Mouse (Mus musculus) stomach, postnatal 0 days (tissue): Measurements from ENCODE around the gene Myo10. TPM values are rescaled to one million over a fixed set of nuclear protein-coding genes. Genes with fewer than 3 reads are reported as not detected.

Source experiments
- ATAC-seq: fragments of 200-750 bp; cut with Nextera tagmentation; 2 replicates; pipeline ENCODE4 v1.8.0; 2017; ENCODE audit not compliant: low FRiP score, low TSS enrichment
- DNase-seq: peaks from one replicate; pipeline ENCODE4 v3.0.0-alpha.2; 2016; ENCODE audit warnings: low spot score
- H3K27ac ChIP-seq: fragments of 300-500 bp; sonication (generic); replicated peaks from 2 replicates; pipeline ENCODE4 v1.5.1; 2014; ENCODE audit warnings: mild to moderate bottlenecking, control low read depth
- H3K27me3 ChIP-seq: fragments of 300-500 bp; sonication (generic); 2 replicates; pipeline ENCODE4 v1.6.1; 2014; ENCODE audit warnings: low read length; ENCODE audit not compliant: control insufficient read depth, insufficient read depth
- H3K36me3 ChIP-seq: fragments of 300-500 bp; sonication (generic); 2 replicates; pipeline ENCODE4 v1.6.1; 2014; ENCODE audit warnings: low read length, mixed read lengths; ENCODE audit not compliant: control insufficient read depth, insufficient read depth
- H3K4me1 ChIP-seq: fragments of 300-500 bp; sonication (generic); replicated peaks from 2 replicates; pipeline ENCODE4 v1.6.1; 2014; ENCODE audit warnings: antibody characterized with exemption; ENCODE audit not compliant: control insufficient read depth, insufficient read depth
- H3K4me2 ChIP-seq: fragments of 300-500 bp; sonication (generic); replicated peaks from 2 replicates; pipeline ENCODE4 v1.6.1; 2014; ENCODE audit warnings: low read depth, mild to moderate bottlenecking, control low read depth, moderate library complexity
- H3K4me3 ChIP-seq: fragments of 300-500 bp; sonication (generic); 2 replicates; pipeline ENCODE4 v1.5.1; 2014; ENCODE audit warnings: low read depth, low read length, control low read depth
- H3K9ac ChIP-seq: fragments of 300-500 bp; sonication (generic); 2 replicates; pipeline ENCODE4 v1.6.1; 2014; ENCODE audit warnings: mild to moderate bottlenecking, low read length, control low read depth, mixed read lengths
- H3K9me3 ChIP-seq: fragments of 300-500 bp; sonication (generic); 2 replicates; pipeline ENCODE4 v1.6.1; 2016; ENCODE audit warnings: low read length; ENCODE audit not compliant: control insufficient read depth
- CTCF ChIP-seq: IDR thresholded peaks from 2 replicates; pipeline ENCODE4 v1.5.1; 2016; ENCODE audit warnings: antibody characterized with exemption, low read depth, mild to moderate bottlenecking, moderate library complexity
- EP300 ChIP-seq: optimal IDR thresholded peaks from 2 replicates; pipeline ENCODE3; 2016; ENCODE audit warnings: antibody characterized with exemption
- WGBS: fragments of 180-500 bp; shearing (Covaris S2); extraction: QIAGEN DNeasy Blood & Tissue Kit; methylation state at CpG from one replicate; pipeline ENCODE4 v1.1.7; 2014; 5-methylcytosine and 5-hydroxymethylcytosine counted together
- polyA plus RNA-seq: library from polyadenylated mRNA; unstranded; fragments of >200 nt; fragmentation: Nextera tagmentation; extraction: Ambion mirVana; gene quantifications from 2 replicates; pipeline ENCODE4 v1.2.1, GENCODE M21; 2015

The Myo10 gene
- polyA plus RNA-seq, 1 experiment from 2014 or later: 15.8 TPM

- DNase-seq: no peak
- no peaks in the 10 kb centered on the region for H3K9me3 ChIP-seq
- 85% methylated on average over 5 of the region's 5 CpGs for WGBS
Measured at GRCm38 (mm10) chr15:25726814-25727213, 104.5 kb downstream of the Myo10 start.

DNA sequence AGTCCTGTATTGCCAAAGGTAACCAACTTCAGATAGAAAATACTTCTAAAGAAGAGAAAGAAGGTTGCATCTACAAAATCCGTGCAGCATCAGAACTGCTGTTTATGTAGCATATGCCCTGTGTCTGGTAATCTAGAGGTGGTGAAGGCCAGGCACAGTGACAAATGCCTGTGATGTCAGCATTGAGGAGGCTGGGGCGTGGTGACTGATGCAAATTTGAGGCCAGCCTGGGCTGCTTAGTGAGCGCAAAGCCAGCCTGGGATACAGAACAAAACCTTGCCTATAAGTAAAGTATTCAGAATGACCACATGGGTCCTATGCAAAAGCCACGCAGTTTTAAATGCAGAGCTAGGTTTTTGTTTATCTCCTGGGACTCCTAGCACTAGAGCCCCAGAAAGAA lies 106.2 kb downstream of the Myo10 start:
- 78% methylated on average over 4 of the region's 4 CpGs for WGBS
- DNase-seq (no peak), ATAC-seq (no peak)
- H3K4me2 ChIP-seq: no peak overlapping the region
- H3K36me3 ChIP-seq: peaks cover 10% of the 10 kb centered on the region
- H3K27me3 ChIP-seq: no peaks in the 10 kb centered on the region
- TF ChIP-seq CTCF: no peak
- TF ChIP-seq EP300: no peak
- no peak overlapping the region for H3K9ac ChIP-seq
- H3K4me3 ChIP-seq: no peak overlapping the region
- no peaks in the 10 kb centered on the region for H3K9me3 ChIP-seq
- H3K27ac ChIP-seq: no peak overlapping the region
- no peaks in the 10 kb centered on the region for H3K4me1 ChIP-seq

More at GRCm38 (mm10) chr15:25726814-25727213, 104.5 kb downstream of the Myo10 start:
- ATAC-seq: no peak; the same call in 1 of the 2 replicates
- H3K27ac ChIP-seq: no peak overlapping the region
- no peak overlapping the region for H3K4me2 ChIP-seq
- TF ChIP-seq CTCF (no peak), EP300 (no peak)
- peaks cover 13% of the 10 kb centered on the region; the same call in 1 of the 2 replicates for H3K36me3 ChIP-seq
- H3K27me3 ChIP-seq: no peaks in the 10 kb centered on the region
- H3K4me1 ChIP-seq: no peaks in the 10 kb centered on the region
- H3K9ac ChIP-seq: no peak overlapping the region
- H3K4me3 ChIP-seq: no peak overlapping the region

- ATAC-seq: no peak
Measured at GRCm38 (mm10) chr15:25731053-25731452, 108.7 kb downstream of the Myo10 start.

DNA sequence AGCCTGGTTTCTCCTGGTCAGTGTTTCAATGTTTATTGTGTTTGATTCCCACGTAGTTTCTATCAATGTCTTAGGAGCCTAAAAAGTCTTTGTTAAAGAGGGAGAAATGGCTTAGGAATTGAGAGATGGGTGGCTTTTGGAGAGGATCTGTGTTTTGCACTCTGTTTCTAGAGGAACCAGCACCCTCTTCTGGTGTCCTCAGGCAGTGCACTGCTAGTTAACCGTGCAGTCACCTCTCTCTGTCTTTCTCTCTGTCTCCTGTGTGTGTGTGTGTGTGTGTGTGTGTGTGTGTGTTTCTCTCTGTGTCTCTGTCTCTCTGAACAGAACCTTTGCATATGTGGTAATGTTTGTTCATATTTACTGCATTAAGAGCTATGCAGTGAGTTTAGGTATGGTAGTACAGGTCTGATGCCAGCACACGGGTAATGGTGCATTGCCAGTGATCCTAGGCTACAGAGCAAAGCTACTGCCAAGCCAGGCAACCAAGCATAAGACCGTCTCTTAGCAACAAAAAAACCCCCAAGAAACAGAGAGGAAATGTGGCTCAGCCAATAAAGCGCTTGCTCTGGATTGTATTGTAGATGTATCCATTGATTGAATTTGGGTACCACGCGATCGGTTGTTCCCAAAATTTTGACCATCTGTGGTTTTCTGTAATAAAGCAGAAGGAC lies 110.6 kb downstream of the Myo10 start:
- Histone ChIP-seq H3K9ac (no peak overlapping the region), H3K4me2 (no peak overlapping the region), H3K4me1 (no peaks in the 10 kb centered on the region), H3K9me3 (no peaks in the 10 kb centered on the region), H3K27me3 (no peaks in the 10 kb centered on the region), H3K4me3 (no peak overlapping the region), H3K27ac (no peak overlapping the region), H3K36me3 (peaks cover 7% of the 10 kb centered on the region)
- WGBS: 82% methylated on average over 8 of the region's 8 CpGs
- peak; percentile 77 for TF ChIP-seq CTCF
- TF ChIP-seq EP300: no peak
- ATAC-seq (no peak), DNase-seq (no peak)

More at GRCm38 (mm10) chr15:25731053-25731452, 108.7 kb downstream of the Myo10 start:
- WGBS: 56% methylated on average over 9 of the region's 9 CpGs
- DNase-seq: no peak
- H3K9me3 ChIP-seq: no peaks in the 10 kb centered on the region
- peaks cover 6% of the 10 kb centered on the region; the same call in 1 of the 2 replicates for H3K36me3 ChIP-seq
- no peak overlapping the region for H3K4me2 ChIP-seq
- no peak overlapping the region for H3K27ac ChIP-seq
- no peak overlapping the region for H3K4me3 ChIP-seq
- H3K27me3 ChIP-seq: no peaks in the 10 kb centered on the region
- TF ChIP-seq EP300: no peak
- peak; percentile 60 for TF ChIP-seq CTCF
- no peak overlapping the region for H3K9ac ChIP-seq
- no peaks in the 10 kb centered on the region for H3K4me1 ChIP-seq

DNA sequence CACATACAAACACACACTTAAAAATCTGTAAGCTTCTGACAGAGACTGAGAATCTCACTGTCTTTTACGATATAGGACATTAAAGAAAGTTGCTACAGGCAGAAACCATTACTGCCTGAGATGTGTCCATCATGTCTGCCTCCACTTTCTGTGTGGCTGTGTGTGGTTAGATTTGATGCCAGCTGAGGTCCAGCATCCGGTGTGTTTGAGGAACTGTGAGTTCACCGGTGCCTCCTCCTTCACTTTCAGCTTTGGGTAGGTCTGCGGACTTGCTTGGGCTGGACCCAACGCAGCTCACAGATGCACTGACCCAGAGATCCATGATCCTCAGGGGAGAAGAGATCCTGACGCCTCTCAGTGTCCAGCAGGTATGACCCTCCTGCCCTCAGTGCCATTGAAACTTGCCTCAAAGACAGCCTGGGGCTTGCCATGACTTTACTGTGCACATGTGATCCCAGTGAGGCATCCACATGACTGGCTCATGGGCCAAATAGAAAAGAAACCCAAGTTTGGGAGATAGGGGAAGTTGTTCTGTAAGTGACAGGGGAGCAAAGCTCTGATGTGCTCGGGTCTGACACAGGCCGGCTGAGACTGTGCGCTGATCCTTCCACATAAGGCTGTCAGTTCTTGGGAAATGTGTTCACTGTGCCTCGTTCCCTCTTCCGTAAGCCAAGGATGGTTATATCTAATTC lies 111.6 kb downstream of the Myo10 start:
- no peak for TF ChIP-seq CTCF
- no peak for TF ChIP-seq EP300

GRCm38 (mm10) chr15:25736531-25736930 lies 114.2 kb downstream of the Myo10 start:
- peaks cover 13% of the 10 kb centered on the region for H3K36me3 ChIP-seq
- 69% methylated on average over 6 of the region's 6 CpGs for WGBS

More for the DNA sequence above, 111.6 kb downstream of the Myo10 start:
- Histone ChIP-seq H3K4me1 (no peaks in the 10 kb centered on the region), H3K36me3 (peaks cover 7% of the 10 kb centered on the region), H3K4me3 (no peak overlapping the region), H3K27ac (no peak overlapping the region), H3K9ac (no peak overlapping the region), H3K27me3 (no peaks in the 10 kb centered on the region), H3K4me2 (no peak overlapping the region), H3K9me3 (no peaks in the 10 kb centered on the region)
- whole genome bisulfite sequencing: 96% methylated on average over 11 of the region's 11 CpGs
- ATAC-seq (no peak), DNase-seq (no peak)

More at GRCm38 (mm10) chr15:25736531-25736930, 114.2 kb downstream of the Myo10 start:
- H3K27me3 ChIP-seq: no peaks in the 10 kb centered on the region
- DNase-seq (no peak), ATAC-seq (no peak)
- H3K4me1 ChIP-seq: no peaks in the 10 kb centered on the region
- TF ChIP-seq CTCF: no peak
- no peak overlapping the region for H3K9ac ChIP-seq
- no peak overlapping the region for H3K4me3 ChIP-seq
- no peak overlapping the region for H3K4me2 ChIP-seq
- no peaks in the 10 kb centered on the region for H3K9me3 ChIP-seq
- H3K27ac ChIP-seq: no peak overlapping the region
